Mouse (Mus musculus): ENCODE measurements around the gene Capzb.

Capzb gene

DNA sequence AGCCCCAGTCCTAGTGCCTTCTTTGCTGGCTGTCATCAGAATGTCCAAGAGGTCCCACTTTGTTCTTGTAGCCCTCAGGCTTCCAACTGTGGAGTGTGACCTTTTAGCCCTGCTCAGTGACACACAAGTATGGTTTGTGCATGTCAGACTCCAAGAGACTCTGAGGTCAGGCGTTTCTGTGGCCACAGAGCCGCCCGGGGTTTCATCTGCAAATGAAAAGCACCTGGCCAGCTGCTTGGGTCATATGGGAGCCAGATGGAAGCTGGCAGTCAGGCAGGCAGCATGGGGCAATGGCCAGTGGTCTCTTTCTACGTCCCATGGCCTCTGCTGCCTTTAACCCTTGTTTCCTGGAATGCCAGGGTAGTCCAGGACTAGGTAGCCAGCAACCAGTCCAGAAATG is 27.0 kb downstream of the Capzb start:
- peaks cover 83% of the 10 kb centered on the region for H3K36me3 ChIP-seq (ENCODE audit: insufficient read depth, low read length)
- no peaks in the 10 kb centered on the region for H3K27me3 ChIP-seq (ENCODE audit: insufficient read depth, low read length)
- no peak overlapping the region for H3K4me3 ChIP-seq (replicated peaks; ENCODE audit: low read length)
- peaks cover 100% of the 10 kb centered on the region for H3K4me1 ChIP-seq (replicated peaks; ENCODE audit: low read depth, low read length)
- H3K9me3 ChIP-seq (ENCODE audit: low read length), result no peaks in the 10 kb centered on the region
- TF ChIP-seq POU5F1 (IDR thresholded peaks at IDR 0.05; ENCODE audit: borderline replicate concordance, low read length) (no peak), CTCF (conservative IDR thresholded peaks at IDR 0.05; ENCODE audit: low read length) (no peak), NANOG (IDR thresholded peaks at IDR 0.05; ENCODE audit: borderline replicate concordance, low read length) (no peak)

DNA sequence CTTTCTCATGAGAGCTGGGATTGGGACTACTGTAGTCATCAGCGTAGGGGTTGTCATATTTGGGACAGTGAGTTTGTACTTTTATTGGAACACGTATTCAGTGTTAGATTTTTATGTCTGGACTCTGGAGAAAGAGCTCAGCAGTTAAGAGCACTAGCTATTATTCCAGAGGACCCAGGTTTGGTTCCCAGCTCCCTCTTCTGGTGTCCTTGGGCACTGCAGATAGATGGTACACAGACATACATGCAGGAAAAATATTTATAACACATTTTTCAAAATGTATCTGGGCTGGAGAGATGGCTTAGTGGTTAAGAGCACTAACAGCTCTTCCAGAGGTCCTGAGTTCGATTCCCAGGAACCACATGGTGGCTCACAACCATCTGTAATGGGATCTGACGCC is 28.3 kb downstream of the Capzb start:
- TF ChIP-seq POU5F1 (IDR thresholded peaks at IDR 0.05; ENCODE audit: borderline replicate concordance, low read length) (no peak), NANOG (IDR thresholded peaks at IDR 0.05; ENCODE audit: borderline replicate concordance, low read length) (no peak), CTCF (conservative IDR thresholded peaks at IDR 0.05; ENCODE audit: low read length) (peak; percentile 69)
- no peak overlapping the region for H3K4me3 ChIP-seq (replicated peaks; ENCODE audit: low read length)
- H3K27me3 ChIP-seq (ENCODE audit: insufficient read depth, low read length), result no peaks in the 10 kb centered on the region
- H3K36me3 ChIP-seq (ENCODE audit: insufficient read depth, low read length), result peaks cover 82% of the 10 kb centered on the region
- H3K4me1 ChIP-seq (replicated peaks; ENCODE audit: low read depth, low read length), result peaks cover 99% of the 10 kb centered on the region
- H3K9me3 ChIP-seq (ENCODE audit: low read length), result no peaks in the 10 kb centered on the region

DNA sequence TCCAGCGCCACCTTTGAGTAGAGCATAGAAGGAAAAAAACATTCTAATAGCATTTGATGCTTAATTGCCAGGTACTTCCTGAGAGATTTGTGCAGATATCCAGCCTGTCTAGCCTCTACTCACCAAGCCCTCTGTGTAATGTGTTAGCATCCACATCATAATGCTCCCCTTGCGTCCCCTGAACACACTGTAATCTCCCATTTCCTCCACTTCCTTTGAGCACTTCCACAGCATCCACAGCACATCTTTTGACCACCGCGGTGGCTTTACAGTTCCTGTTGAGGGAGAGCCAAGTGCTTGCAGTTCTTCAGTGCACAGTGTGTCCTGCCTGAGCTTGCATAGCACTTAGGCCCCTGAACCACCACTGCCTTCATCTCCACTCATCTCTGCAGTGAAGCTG is 29.1 kb downstream of the Capzb start:
- Histone ChIP-seq H3K27me3 (ENCODE audit: insufficient read depth, low read length) (no peaks in the 10 kb centered on the region), H3K9me3 (ENCODE audit: low read length) (no peaks in the 10 kb centered on the region), H3K4me3 (replicated peaks; ENCODE audit: low read length) (0 out of 2 replicates have a peak overlapping the region, but pooled peaks have one; percentile 8), H3K4me1 (replicated peaks; ENCODE audit: low read depth, low read length) (peaks cover 99% of the 10 kb centered on the region), H3K36me3 (ENCODE audit: insufficient read depth, low read length) (peaks cover 82% of the 10 kb centered on the region)
- TF ChIP-seq NANOG (IDR thresholded peaks at IDR 0.05; ENCODE audit: borderline replicate concordance, low read length) (peak; percentile 50; the same call in 1 of the 2 replicates), CTCF (conservative IDR thresholded peaks at IDR 0.05; ENCODE audit: low read length) (no peak), POU5F1 (IDR thresholded peaks at IDR 0.05; ENCODE audit: borderline replicate concordance, low read length) (no peak)

DNA sequence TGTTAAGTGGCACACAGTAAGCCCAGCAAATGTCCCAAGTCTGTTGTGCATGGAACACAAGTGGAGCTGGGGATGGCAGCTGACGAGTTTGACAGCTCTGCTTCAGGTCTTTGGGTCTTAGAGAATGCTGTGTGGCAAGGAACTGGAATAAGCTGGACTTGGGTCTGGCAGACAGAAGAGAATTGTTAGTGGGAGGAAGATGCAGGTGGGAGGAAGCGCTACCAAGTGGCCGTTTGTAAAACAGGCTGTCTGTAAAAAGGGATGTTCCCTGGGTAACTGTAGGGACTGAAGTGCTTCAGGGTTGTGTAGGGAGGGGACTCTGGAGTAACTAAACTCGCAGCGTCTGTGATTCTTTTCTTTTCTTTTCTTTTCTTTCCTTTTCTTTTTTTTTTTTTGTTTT is 32.4 kb downstream of the Capzb start:
- no peaks in the 10 kb centered on the region for H3K27me3 ChIP-seq (ENCODE audit: insufficient read depth, low read length)
- TF ChIP-seq POU5F1 (IDR thresholded peaks at IDR 0.05; ENCODE audit: borderline replicate concordance, low read length) (no peak), CTCF (conservative IDR thresholded peaks at IDR 0.05; ENCODE audit: low read length) (no peak), NANOG (IDR thresholded peaks at IDR 0.05; ENCODE audit: borderline replicate concordance, low read length) (no peak)
- no peaks in the 10 kb centered on the region for H3K9me3 ChIP-seq (ENCODE audit: low read length)
- H3K36me3 ChIP-seq (ENCODE audit: insufficient read depth, low read length), result peaks cover 80% of the 10 kb centered on the region
- H3K4me1 ChIP-seq (replicated peaks; ENCODE audit: low read depth, low read length), result peaks cover 99% of the 10 kb centered on the region
- no peak overlapping the region for H3K4me3 ChIP-seq (replicated peaks; ENCODE audit: low read length)

DNA sequence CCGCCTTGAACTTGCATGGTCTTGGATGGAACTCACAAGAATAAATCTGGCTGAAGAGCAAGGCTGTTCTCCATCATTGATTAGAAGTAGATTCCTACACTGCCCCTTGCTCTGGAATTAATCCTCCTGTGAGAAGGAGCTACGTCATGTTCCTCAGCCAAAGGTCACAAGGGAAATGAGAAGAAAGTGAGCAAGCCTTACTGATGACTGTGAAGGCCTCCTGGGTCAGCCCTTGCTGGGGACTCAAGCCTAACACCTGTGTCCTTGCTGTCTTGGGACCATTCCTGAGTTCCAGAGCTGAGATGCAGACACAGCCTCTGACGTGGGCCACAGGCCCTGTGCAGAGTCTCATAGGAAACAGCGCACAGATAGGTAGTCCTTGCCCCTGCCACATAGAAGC is 33.2 kb downstream of the Capzb start:
- no peak for TF ChIP-seq CTCF (conservative IDR thresholded peaks at IDR 0.05; ENCODE audit: low read length)
- no peak for TF ChIP-seq NANOG (IDR thresholded peaks at IDR 0.05; ENCODE audit: borderline replicate concordance, low read length)
- TF ChIP-seq POU5F1 (IDR thresholded peaks at IDR 0.05; ENCODE audit: borderline replicate concordance, low read length), result no peak
- Histone ChIP-seq H3K9me3 (ENCODE audit: low read length) (no peaks in the 10 kb centered on the region), H3K4me3 (replicated peaks; ENCODE audit: low read length) (no peak overlapping the region), H3K4me1 (replicated peaks; ENCODE audit: low read depth, low read length) (peaks cover 99% of the 10 kb centered on the region), H3K36me3 (ENCODE audit: insufficient read depth, low read length) (peaks cover 83% of the 10 kb centered on the region), H3K27me3 (ENCODE audit: insufficient read depth, low read length) (no peaks in the 10 kb centered on the region)

DNA sequence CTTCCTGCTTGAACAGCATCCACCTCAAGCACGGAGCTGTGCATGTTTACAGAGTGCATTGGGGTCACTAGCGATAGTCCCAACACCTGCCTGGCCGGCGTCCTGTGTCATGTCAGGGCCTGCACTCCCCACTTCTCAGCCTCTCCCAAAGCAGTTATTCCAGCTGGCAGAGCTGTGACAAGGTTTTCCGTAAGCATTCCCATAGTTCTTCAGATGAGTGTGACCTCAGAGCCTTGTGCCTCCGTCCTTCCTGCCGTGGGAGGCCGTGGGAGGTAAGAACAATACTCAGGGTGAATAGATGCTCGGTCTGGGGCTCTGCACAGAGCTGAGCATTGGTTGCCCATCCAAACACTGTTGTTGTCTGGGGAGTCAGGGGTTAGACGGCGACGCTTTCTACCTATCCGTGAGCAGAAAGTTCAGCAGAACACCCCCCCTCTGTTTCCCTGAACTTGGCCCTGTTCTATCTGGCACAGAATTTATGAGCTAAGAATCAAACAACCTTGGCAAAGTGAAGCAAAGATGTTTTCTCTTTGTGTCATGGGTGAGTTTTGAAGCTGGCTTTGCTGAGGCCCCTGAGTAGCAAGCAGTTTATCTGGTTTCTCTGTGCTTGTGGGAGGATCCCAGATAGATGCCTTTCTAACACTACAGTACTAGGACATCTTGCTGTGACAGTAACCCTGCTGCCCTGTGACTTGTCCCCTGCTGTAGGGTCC is 34.0 kb downstream of the Capzb start:
- Histone ChIP-seq H3K4me3 (replicated peaks; ENCODE audit: low read length) (no peak overlapping the region), H3K4me1 (replicated peaks; ENCODE audit: low read depth, low read length) (peaks cover 99% of the 10 kb centered on the region), H3K27me3 (ENCODE audit: insufficient read depth, low read length) (no peaks in the 10 kb centered on the region), H3K36me3 (ENCODE audit: insufficient read depth, low read length) (peaks cover 87% of the 10 kb centered on the region), H3K9me3 (ENCODE audit: low read length) (no peaks in the 10 kb centered on the region)
- TF ChIP-seq CTCF (conservative IDR thresholded peaks at IDR 0.05; ENCODE audit: low read length), result no peak
- no peak for TF ChIP-seq NANOG (IDR thresholded peaks at IDR 0.05; ENCODE audit: borderline replicate concordance, low read length)
- no peak for TF ChIP-seq POU5F1 (IDR thresholded peaks at IDR 0.05; ENCODE audit: borderline replicate concordance, low read length)

DNA sequence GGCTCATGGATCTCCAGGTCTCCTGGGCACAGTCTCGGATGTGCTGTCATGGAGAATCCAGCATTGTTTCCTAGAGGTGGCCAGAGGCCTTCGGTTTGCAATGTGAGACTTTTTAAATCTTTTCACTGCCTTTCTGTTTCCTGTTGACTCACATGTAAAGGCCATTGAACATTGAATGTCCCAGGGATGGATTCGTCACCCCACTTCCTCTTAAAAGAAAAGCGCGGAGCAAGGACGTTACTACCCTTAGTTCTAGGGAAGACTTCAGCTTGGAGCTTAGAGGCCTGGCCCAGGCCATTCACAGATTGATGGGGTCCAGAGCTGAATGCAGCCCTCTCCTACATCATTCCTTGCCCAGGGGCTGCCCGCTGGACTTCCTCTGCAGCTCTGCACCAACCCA is 35.2 kb downstream of the Capzb start:
- no peaks in the 10 kb centered on the region for H3K9me3 ChIP-seq (ENCODE audit: low read length)
- H3K4me3 ChIP-seq (replicated peaks; ENCODE audit: low read length), result no peak overlapping the region
- H3K4me1 ChIP-seq (replicated peaks; ENCODE audit: low read depth, low read length), result peaks cover 97% of the 10 kb centered on the region
- H3K27me3 ChIP-seq (ENCODE audit: insufficient read depth, low read length), result no peaks in the 10 kb centered on the region
- H3K36me3 ChIP-seq (ENCODE audit: insufficient read depth, low read length), result peaks cover 86% of the 10 kb centered on the region
- TF ChIP-seq NANOG (IDR thresholded peaks at IDR 0.05; ENCODE audit: borderline replicate concordance, low read length) (no peak), CTCF (conservative IDR thresholded peaks at IDR 0.05; ENCODE audit: low read length) (no peak)

DNA sequence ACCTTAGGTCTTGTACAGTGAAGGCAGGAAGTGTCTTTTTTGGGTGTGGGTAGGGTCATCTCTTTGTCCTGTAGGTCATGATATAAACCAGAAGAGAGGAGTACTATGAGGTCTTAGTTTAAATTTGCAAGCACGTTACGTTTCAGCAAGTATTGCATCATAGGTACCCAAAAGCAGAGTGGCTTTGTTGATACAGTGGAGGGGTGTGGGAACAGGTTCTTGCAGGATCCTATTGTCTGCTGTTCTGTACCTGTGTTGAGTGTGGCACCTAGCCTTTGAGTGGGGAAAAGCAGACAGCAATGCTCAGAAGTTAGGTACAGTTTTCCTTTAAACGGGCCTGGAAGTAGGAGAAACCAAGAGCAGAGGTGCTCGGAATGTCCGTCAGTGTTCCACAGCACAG is 36.6 kb downstream of the Capzb start:
- Histone ChIP-seq H3K9me3 (ENCODE audit: low read length) (no peaks in the 10 kb centered on the region), H3K4me1 (replicated peaks; ENCODE audit: low read depth, low read length) (peaks cover 97% of the 10 kb centered on the region), H3K36me3 (ENCODE audit: insufficient read depth, low read length) (peaks cover 86% of the 10 kb centered on the region), H3K27me3 (ENCODE audit: insufficient read depth, low read length) (no peaks in the 10 kb centered on the region), H3K4me3 (replicated peaks; ENCODE audit: low read length) (no peak overlapping the region)
- TF ChIP-seq CTCF (conservative IDR thresholded peaks at IDR 0.05; ENCODE audit: low read length) (no peak), NANOG (IDR thresholded peaks at IDR 0.05; ENCODE audit: borderline replicate concordance, low read length) (no peak), POU5F1 (IDR thresholded peaks at IDR 0.05; ENCODE audit: borderline replicate concordance, low read length) (no peak)
